ENCODE assay signal across 22 mouse cellular contexts in genomic region chr8:50379745-50380144, GRCm38 (mm10).
DNase-seq lines count a peak whose midpoint lies in the region; ATAC-seq and TF ChIP-seq lines count a peak whose summit lies in the region.
"Had no signal": no experiment of that assay in that cellular context is flagged by ENCODE, and none has a peak within 500 bp of the region (broad histone marks: within the 10 kb centered on the region; RNA-seq: fewer than 3 reads in every experiment).

No protein-coding gene starts in this region.

- H3K36me3 ChIP-seq in embryonic facial prominence, embryonic 11.5 days (replicated peaks; ENCODE audit: control insufficient read depth, insufficient read depth, low read depth, low read length) = no peaks in the 10 kb centered on the region
- no peaks in the 10 kb centered on the region for H3K36me3 ChIP-seq in embryonic facial prominence, embryonic 10.5 days (replicated peaks)
- H3K36me3 ChIP-seq in midbrain, embryonic 14.5 days (ENCODE audit: control insufficient read depth, insufficient read depth, low read length) = no peaks in the 10 kb centered on the region
- no peaks in the 10 kb centered on the region for H3K36me3 ChIP-seq in midbrain, embryonic 11.5 days (ENCODE audit: control insufficient read depth, insufficient read depth, low read length)
- no peaks in the 10 kb centered on the region for H3K36me3 ChIP-seq in MEL (ENCODE audit: control insufficient read depth in 1 of 2, insufficient read depth in 2 of 2, low read length in 2 of 2)
- H3K36me3 ChIP-seq in forebrain, postnatal 0 days (ENCODE audit: insufficient read depth) = no peaks in the 10 kb centered on the region
- H3K36me3 ChIP-seq: lung, embryonic 15.5 days had no signal

- WGBS in embryonic facial prominence, embryonic 11.5 days = 65% methylated on average over 4 of the region's 4 CpGs
- WGBS in embryonic facial prominence, embryonic 10.5 days = 78% methylated on average over 4 of the region's 4 CpGs
- 54% methylated on average over 4 of the region's 4 CpGs for WGBS in midbrain, embryonic 14.5 days
- 75% methylated on average over 4 of the region's 4 CpGs for WGBS in midbrain, embryonic 11.5 days
- WGBS in forebrain, postnatal 0 days = 23% methylated on average over 4 of the region's 4 CpGs

- H3K27me3 ChIP-seq in embryonic facial prominence, embryonic 11.5 days (ENCODE audit: control insufficient read depth, insufficient read depth, low read length) = no peaks in the 10 kb centered on the region
- no peaks in the 10 kb centered on the region for H3K27me3 ChIP-seq in embryonic facial prominence, embryonic 10.5 days (replicated peaks; ENCODE audit: low read depth, poor library complexity, severe bottlenecking)
- no peaks in the 10 kb centered on the region for H3K27me3 ChIP-seq in midbrain, embryonic 14.5 days (ENCODE audit: control insufficient read depth, insufficient read depth, low read length)
- no peaks in the 10 kb centered on the region for H3K27me3 ChIP-seq in midbrain, embryonic 11.5 days (ENCODE audit: control insufficient read depth, insufficient read depth, low read length)
- H3K27me3 ChIP-seq in MEL (ENCODE audit: control insufficient read depth in 1 of 2, insufficient read depth in 2 of 2, low read length in 2 of 2) = no peaks in the 10 kb centered on the region
- H3K27me3 ChIP-seq in forebrain, postnatal 0 days (ENCODE audit: insufficient read depth, low read length) = no peaks in the 10 kb centered on the region
- H3K27me3 ChIP-seq: lung, embryonic 15.5 days; Patski had no signal

- H3K79me2 ChIP-seq in MEL (ENCODE audit: control insufficient read depth, insufficient read depth, low read length, poor library complexity) = no peaks in the 10 kb centered on the region

- no peak for TF ChIP-seq EP300 in MEL (IDR thresholded peaks at IDR 0.05; ENCODE audit: low read depth in 1 of 2, low read length in 2 of 2)

- no peak for TF ChIP-seq RAD21 in MEL (IDR thresholded peaks at IDR 0.05; ENCODE audit: low read depth, low read length)

- no peak overlapping the region for H3K27ac ChIP-seq in embryonic facial prominence, embryonic 11.5 days (replicated peaks; ENCODE audit: low read depth, low read length)
- H3K27ac ChIP-seq in embryonic facial prominence, embryonic 10.5 days (replicated peaks) = no peak overlapping the region
- H3K27ac ChIP-seq in midbrain, embryonic 14.5 days (replicated peaks; ENCODE audit: low read depth, low read length) = no peak overlapping the region
- H3K27ac ChIP-seq in midbrain, embryonic 11.5 days (ENCODE audit: low read depth, low read length) = no peak overlapping the region
- H3K27ac ChIP-seq in MEL (ENCODE audit: control insufficient read depth, low read depth, low read length) = no peak overlapping the region
- no peak overlapping the region for H3K27ac ChIP-seq in forebrain, postnatal 0 days (ENCODE audit: low read depth, low read length)
- H3K27ac ChIP-seq: lung, embryonic 15.5 days; macrophage had no signal

- DNase-seq in embryonic facial prominence, embryonic 11.5 days (ENCODE audit: low spot score) = no peak
- DNase-seq in embryonic facial prominence, embryonic 10.5 days (ENCODE audit: low spot score) = no peak
- DNase-seq in midbrain, embryonic 14.5 days = peak; percentile 66
- no peak for DNase-seq in midbrain, embryonic 11.5 days (ENCODE audit: low spot score, missing footprints)
- DNase-seq in MEL (ENCODE audit: low read depth, low spot score) = peak; percentile 1
- DNase-seq in forebrain, postnatal 0 days = peak; percentile 44
- DNase-seq in left cerebral cortex, adult 9 months (ENCODE audit: low spot score in 2 of 2) = no peak
- no peak for DNase-seq in layer of hippocampus, postnatal 36 days
- DNase-seq: adrenal gland, postnatal 25 days; B cell, adult 2 months; cerebellum, adult 8-10 months; kidney, adult 8-10 months; kidney, postnatal 25 days; layer of hippocampus, adult 9-11 months; thymus, adult 18-20 months had no signal

- no peak overlapping the region for H3K4me3 ChIP-seq in embryonic facial prominence, embryonic 11.5 days (ENCODE audit: low read depth, low read length)
- no peak overlapping the region for H3K4me3 ChIP-seq in embryonic facial prominence, embryonic 10.5 days
- no peak overlapping the region for H3K4me3 ChIP-seq in midbrain, embryonic 14.5 days (replicated peaks; ENCODE audit: low read depth, low read length)
- no peak overlapping the region for H3K4me3 ChIP-seq in midbrain, embryonic 11.5 days (ENCODE audit: low read depth, low read length)
- no peak overlapping the region for H3K4me3 ChIP-seq in MEL (ENCODE audit: control insufficient read depth in 1 of 2, insufficient read depth in 1 of 2, low read depth in 2 of 2, low read length in 2 of 2)
- no peak overlapping the region for H3K4me3 ChIP-seq in forebrain, postnatal 0 days (ENCODE audit: low read depth, low read length)
- H3K4me3 ChIP-seq: erythroblast, embryonic 14.5 days; lung, embryonic 15.5 days had no signal

- no peaks in the 10 kb centered on the region for H3K9me3 ChIP-seq in embryonic facial prominence, embryonic 11.5 days (replicated peaks; ENCODE audit: control insufficient read depth, low read length)
- H3K9me3 ChIP-seq in embryonic facial prominence, embryonic 10.5 days = no peaks in the 10 kb centered on the region
- no peaks in the 10 kb centered on the region for H3K9me3 ChIP-seq in midbrain, embryonic 14.5 days (ENCODE audit: control insufficient read depth, low read length)
- no peaks in the 10 kb centered on the region for H3K9me3 ChIP-seq in midbrain, embryonic 11.5 days (ENCODE audit: control insufficient read depth, low read length)
- H3K9me3 ChIP-seq in MEL (replicated peaks; ENCODE audit: insufficient read depth, low read length) = no peaks in the 10 kb centered on the region
- no peaks in the 10 kb centered on the region for H3K9me3 ChIP-seq in forebrain, postnatal 0 days (ENCODE audit: low read length)
- H3K9me3 ChIP-seq: lung, embryonic 15.5 days had no signal

- no peak for TF ChIP-seq POLR2A in MEL (IDR thresholded peaks at IDR 0.05; ENCODE audit: control insufficient read depth in 1 of 2, insufficient read depth in 1 of 2, low read depth in 1 of 2, low read length in 2 of 2, poor library complexity in 1 of 2)

- 0 out of 2 replicates have a peak, but pooled peaks have one; percentile 44 for ATAC-seq in embryonic facial prominence, embryonic 11.5 days (replicated peaks; ENCODE audit: insufficient number of reproducible peaks, low FRiP score, low TSS enrichment, low read depth)
- ATAC-seq in midbrain, embryonic 14.5 days (ENCODE audit: low FRiP score, low TSS enrichment) = no peak; the same call in 1 of the 2 replicates
- no peak for ATAC-seq in midbrain, embryonic 11.5 days (ENCODE audit: low FRiP score)
- ATAC-seq in forebrain, postnatal 0 days = peak; percentile 34; the same call in 1 of the 2 replicates
- ATAC-seq: activated CD4-positive, CD25-positive, alpha-beta regulatory T cell, adult 4 months; Patski had no signal

- H3K4me1 ChIP-seq in embryonic facial prominence, embryonic 11.5 days (ENCODE audit: control insufficient read depth, insufficient read depth, low read length) = no peaks in the 10 kb centered on the region
- no peaks in the 10 kb centered on the region for H3K4me1 ChIP-seq in embryonic facial prominence, embryonic 10.5 days
- 0 out of 2 replicates have a peak, but pooled peaks cover 3% of the 10 kb centered on the region for H3K4me1 ChIP-seq in midbrain, embryonic 14.5 days (ENCODE audit: control insufficient read depth, insufficient read depth, low read length)
- H3K4me1 ChIP-seq in midbrain, embryonic 11.5 days (ENCODE audit: control insufficient read depth, insufficient read depth, low read length) = no peaks in the 10 kb centered on the region
- no peaks in the 10 kb centered on the region for H3K4me1 ChIP-seq in MEL (ENCODE audit: control insufficient read depth in 1 of 2, insufficient read depth in 2 of 2, low read length in 2 of 2)
- H3K4me1 ChIP-seq in forebrain, postnatal 0 days (ENCODE audit: insufficient read depth) = no peaks in the 10 kb centered on the region
- H3K4me1 ChIP-seq: lung, embryonic 15.5 days had no signal

- TF ChIP-seq CTCF in MEL (IDR thresholded peaks at IDR 0.05 in 2 of 3, conservative IDR thresholded peaks at IDR 0.05 in 1 of 3; ENCODE audit: control insufficient read depth in 1 of 3, insufficient read depth in 1 of 3, low read depth in 2 of 3, low read length in 3 of 3, poor library complexity in 1 of 3, severe bottlenecking in 1 of 3) = no peak
- TF ChIP-seq CTCF in forebrain, postnatal 0 days (IDR thresholded peaks at IDR 0.05; ENCODE audit: low read depth) = no peak

- no peak overlapping the region for H3K4me2 ChIP-seq in embryonic facial prominence, embryonic 11.5 days (ENCODE audit: low read depth, low read length)
- H3K4me2 ChIP-seq in midbrain, embryonic 14.5 days (ENCODE audit: low read length) = no peak overlapping the region
- no peak overlapping the region for H3K4me2 ChIP-seq in midbrain, embryonic 11.5 days
- H3K4me2 ChIP-seq in forebrain, postnatal 0 days (ENCODE audit: low read depth) = no peak overlapping the region
- H3K4me2 ChIP-seq: heart, embryonic 11.5 days; liver, embryonic 11.5 days; lung, embryonic 15.5 days had no signal

- H3K9ac ChIP-seq in embryonic facial prominence, embryonic 11.5 days (replicated peaks; ENCODE audit: low read length) = no peak overlapping the region
- H3K9ac ChIP-seq in midbrain, embryonic 14.5 days (replicated peaks; ENCODE audit: low read length) = no peak overlapping the region
- no peak overlapping the region for H3K9ac ChIP-seq in midbrain, embryonic 11.5 days (ENCODE audit: low read length)
- H3K9ac ChIP-seq in MEL (ENCODE audit: control insufficient read depth, low read depth, low read length, poor library complexity, severe bottlenecking) = no peak overlapping the region
- H3K9ac ChIP-seq in forebrain, postnatal 0 days = no peak overlapping the region
- H3K9ac ChIP-seq: lung, embryonic 15.5 days had no signal

TF ChIP-seq in MEL, 35 proteins besides CTCF, POLR2A, EP300 and RAD21 (continues in another document):
- TF ChIP-seq JUND (IDR thresholded peaks at IDR 0.05; ENCODE audit: low read depth, low read length) (no peak), TCF12 (IDR thresholded peaks at IDR 0.05; ENCODE audit: low read depth, low read length) (no peak), CHD2 (IDR thresholded peaks at IDR 0.05; ENCODE audit: low read length) (no peak), UBTF (IDR thresholded peaks at IDR 0.05; ENCODE audit: borderline replicate concordance, insufficient read depth, low read depth, low read length) (no peak), ZMIZ1 (IDR thresholded peaks at IDR 0.05; ENCODE audit: low read depth, low read length) (no peak), USF2 (IDR thresholded peaks at IDR 0.05; ENCODE audit: borderline replicate concordance in 1 of 2, insufficient read depth in 1 of 2, low read depth in 1 of 2, low read length in 2 of 2) (no peak), MAFK (IDR thresholded peaks at IDR 0.05; ENCODE audit: borderline replicate concordance, low read depth, low read length) (no peak), MYB (IDR thresholded peaks at IDR 0.05; ENCODE audit: low read depth, low read length) (no peak), BHLHE40 (IDR thresholded peaks at IDR 0.05; ENCODE audit: borderline replicate concordance, low read depth, low read length) (no peak), ZC3H11A (IDR thresholded peaks at IDR 0.05; ENCODE audit: low read depth, low read length) (no peak), E2F4 (IDR thresholded peaks at IDR 0.05; ENCODE audit: borderline replicate concordance, low read depth, low read length) (no peak)

Comparison
In these comparisons a context has a peak if more than half of its experiments do, and no peak if none do; other contexts are left out.
1. DNase-seq: peak in midbrain, embryonic 14.5 days (single experiment), MEL (single experiment) and forebrain, postnatal 0 days (single experiment); none in embryonic facial prominence, embryonic 11.5 days (single experiment), embryonic facial prominence, embryonic 10.5 days (single experiment), midbrain, embryonic 11.5 days (single experiment), left cerebral cortex, adult 9 months (0 of 2) and layer of hippocampus, postnatal 36 days (0 of 2).
2. ATAC-seq: peak in embryonic facial prominence, embryonic 11.5 days (single experiment) and forebrain, postnatal 0 days (single experiment); none in midbrain, embryonic 14.5 days (single experiment) and midbrain, embryonic 11.5 days (single experiment).